ENCODE assay signal across 22 mouse cellular contexts in genomic region chr3:128922150-128922549, GRCm38 (mm10).
A peak's percentile ranks its signal among the peaks of the same experiment; 100 is the strongest.
DNase-seq lines count a peak whose midpoint lies in the region; ATAC-seq and TF ChIP-seq lines count a peak whose summit lies in the region.
"Had no signal": no experiment of that assay in that cellular context is flagged by ENCODE, and none has a peak within 500 bp of the region (broad histone marks: within the 10 kb centered on the region; RNA-seq: fewer than 3 reads in every experiment).

No protein-coding gene starts in this region.

- no peaks in the 10 kb centered on the region for H3K4me1 ChIP-seq in liver, postnatal 0 days (ENCODE audit: insufficient read depth)
- H3K4me1 ChIP-seq in liver, embryonic 11.5 days (replicated peaks; ENCODE audit: control insufficient read depth, insufficient read depth, low read length): no peaks in the 10 kb centered on the region
- no peaks in the 10 kb centered on the region for H3K4me1 ChIP-seq in intestine, embryonic 16.5 days (ENCODE audit: control insufficient read depth, insufficient read depth, low read length)

- TF ChIP-seq CTCF in liver, postnatal 0 days (IDR thresholded peaks at IDR 0.05; ENCODE audit: low read depth): no peak

- peak; percentile 19; the same call in 1 of the 2 replicates for TF ChIP-seq EP300 in liver, postnatal 0 days (IDR thresholded peaks at IDR 0.05; ENCODE audit: low read depth)

- no peak for TF ChIP-seq POLR2A in myocyte (IDR thresholded peaks at IDR 0.05; ENCODE audit: insufficient read length, low read depth)

- H3K9ac ChIP-seq in liver, postnatal 0 days (replicated peaks): no peak overlapping the region
- no peak overlapping the region for H3K9ac ChIP-seq in liver, embryonic 11.5 days (ENCODE audit: low read depth, low read length)
- H3K9ac ChIP-seq in intestine, embryonic 16.5 days (ENCODE audit: low read depth, low read length): no peak overlapping the region

- H3K9me3 ChIP-seq in liver, postnatal 0 days (ENCODE audit: low read length): no peaks in the 10 kb centered on the region
- H3K9me3 ChIP-seq in liver, embryonic 11.5 days (ENCODE audit: control insufficient read depth, low read length): no peaks in the 10 kb centered on the region
- no peaks in the 10 kb centered on the region for H3K9me3 ChIP-seq in intestine, embryonic 16.5 days (ENCODE audit: control insufficient read depth, low read length)

- ATAC-seq in liver, postnatal 0 days: peak; percentile 33; the same call in 1 of the 2 replicates
- no peak for ATAC-seq in liver, embryonic 11.5 days (replicated peaks; ENCODE audit: low FRiP score)
- no peak for ATAC-seq in monocyte, adult 5-6 weeks (replicated peaks; ENCODE audit: insufficient number of reproducible peaks, low FRiP score, low TSS enrichment, poor library complexity, severe bottlenecking)
- no peak for ATAC-seq in intestine, embryonic 16.5 days
- ATAC-seq: activated CD4-positive, CD25-positive, alpha-beta regulatory T cell, adult 4 months; CD4-positive, CD25-positive, alpha-beta regulatory T cell, adult 4 months had no signal

- H3K36me3 ChIP-seq in liver, postnatal 0 days (replicated peaks; ENCODE audit: insufficient read depth, low read length): no peaks in the 10 kb centered on the region
- no peaks in the 10 kb centered on the region for H3K36me3 ChIP-seq in liver, embryonic 11.5 days (ENCODE audit: control insufficient read depth, insufficient read depth, low read length)
- no peaks in the 10 kb centered on the region for H3K36me3 ChIP-seq in myocyte (ENCODE audit: control insufficient read depth, insufficient read depth)
- no peaks in the 10 kb centered on the region for H3K36me3 ChIP-seq in intestine, embryonic 16.5 days (ENCODE audit: control insufficient read depth, insufficient read depth, low read length)
- H3K36me3 ChIP-seq: G1E had no signal

- no peak overlapping the region for H3K4me3 ChIP-seq in liver, postnatal 0 days (ENCODE audit: low read depth, low read length)
- H3K4me3 ChIP-seq in liver, embryonic 11.5 days (ENCODE audit: low read depth, low read length): no peak overlapping the region
- no peak overlapping the region for H3K4me3 ChIP-seq in myocyte
- no peak overlapping the region for H3K4me3 ChIP-seq in intestine, embryonic 16.5 days (ENCODE audit: low read length)

- WGBS in liver, postnatal 0 days (ENCODE audit: insufficient replicate concordance): 67% methylated on average over 4 of the region's 4 CpGs
- WGBS in liver, embryonic 11.5 days: 70% methylated on average over 4 of the region's 4 CpGs
- 25% methylated on average over 4 of the region's 4 CpGs for WGBS in large intestine, adult 2 months
- 80% methylated on average over 4 of the region's 4 CpGs for WGBS in intestine, embryonic 16.5 days

- H3K79me2 ChIP-seq in myocyte (ENCODE audit: control insufficient read depth, insufficient read depth): no peaks in the 10 kb centered on the region

- no peak overlapping the region for H3ac ChIP-seq in myocyte (ENCODE audit: control insufficient read depth, insufficient read length)

- H3K27ac ChIP-seq in liver, postnatal 0 days (ENCODE audit: low read depth): no peak overlapping the region
- no peak overlapping the region for H3K27ac ChIP-seq in liver, embryonic 11.5 days (ENCODE audit: low read depth, low read length)
- H3K27ac ChIP-seq in intestine, embryonic 16.5 days (ENCODE audit: low read length): no peak overlapping the region

- H3K4me2 ChIP-seq in liver, postnatal 0 days (ENCODE audit: low read depth, low read length): no peak overlapping the region
- no peak overlapping the region for H3K4me2 ChIP-seq in liver, embryonic 11.5 days
- H3K4me2 ChIP-seq in myocyte (ENCODE audit: low read depth): no peak overlapping the region
- H3K4me2 ChIP-seq in intestine, embryonic 16.5 days (ENCODE audit: low read depth, low read length): no peak overlapping the region

- DNase-seq in liver, postnatal 0 days: no peak
- DNase-seq in liver, embryonic 11.5 days (ENCODE audit: low spot score): no peak
- DNase-seq in fat pad, adult 2 months (ENCODE audit: extremely low read depth, low read depth, low spot score): peak; percentile 62
- peak; percentile 51 for DNase-seq in large intestine, adult 2 months (ENCODE audit: low read depth, low spot score)
- no peak for DNase-seq in layer of hippocampus, adult 9-10 months (ENCODE audit: low spot score)
- DNase-seq: adrenal gland, adult 2 months; adrenal gland, adult 8-10 months; adrenal gland, postnatal 10 days; adrenal gland, postnatal 14 days; adrenal gland, postnatal 25 days; adrenal gland, postnatal 36 days; B cell, adult 2 months; cerebellum, adult 11 months; cerebellum, adult 11-12 months had no signal

- no peaks in the 10 kb centered on the region for H3K27me3 ChIP-seq in liver, postnatal 0 days (ENCODE audit: insufficient read depth, low read length)
- no peaks in the 10 kb centered on the region for H3K27me3 ChIP-seq in liver, embryonic 11.5 days (replicated peaks; ENCODE audit: control insufficient read depth, insufficient read depth, low read length)
- no peaks in the 10 kb centered on the region for H3K27me3 ChIP-seq in myocyte (ENCODE audit: control insufficient read depth, insufficient read depth, insufficient read length)
- H3K27me3 ChIP-seq in intestine, embryonic 16.5 days (replicated peaks; ENCODE audit: control insufficient read depth, insufficient read depth, low read length): no peaks in the 10 kb centered on the region
- H3K27me3 ChIP-seq: CH12.LX, Patski had no signal

TF ChIP-seq in myocyte, 11 proteins besides CTCF, POLR2A, EP300 and RAD21:
- TF ChIP-seq MYOG (IDR thresholded peaks at IDR 0.05; ENCODE audit: control insufficient read depth in 1 of 3, insufficient read depth in 1 of 3, insufficient read length in 2 of 3, low read depth in 2 of 3): no peak
- TF ChIP-seq REST (IDR thresholded peaks at IDR 0.05; ENCODE audit: insufficient read depth, insufficient read length): no peak
- TF ChIP-seq MYOD1 (IDR thresholded peaks at IDR 0.05; ENCODE audit: control insufficient read depth in 1 of 3, insufficient read length in 2 of 3, low read depth in 2 of 3): peak; percentile 29 to 62 (median 34)

Comparison
In these comparisons a context has a peak if more than half of its experiments do, and no peak if none do; other contexts are left out.
1. DNase-seq: peak in fat pad, adult 2 months (single experiment) and large intestine, adult 2 months (single experiment); none in liver, postnatal 0 days (single experiment), liver, embryonic 11.5 days (single experiment) and layer of hippocampus, adult 9-10 months (single experiment).